Mouse (Mus musculus): ENCODE measurements around the gene Crim1. TPM values are rescaled to one million over a fixed set of nuclear protein-coding genes. Genes with fewer than 3 reads are reported as not detected.
A peak's percentile ranks its signal among the peaks of the same experiment; 100 is the strongest.

Gene Crim1
- total RNA-seq, 2 experiments from 2014 or later = 25.0 to 25.6 TPM

DNA sequence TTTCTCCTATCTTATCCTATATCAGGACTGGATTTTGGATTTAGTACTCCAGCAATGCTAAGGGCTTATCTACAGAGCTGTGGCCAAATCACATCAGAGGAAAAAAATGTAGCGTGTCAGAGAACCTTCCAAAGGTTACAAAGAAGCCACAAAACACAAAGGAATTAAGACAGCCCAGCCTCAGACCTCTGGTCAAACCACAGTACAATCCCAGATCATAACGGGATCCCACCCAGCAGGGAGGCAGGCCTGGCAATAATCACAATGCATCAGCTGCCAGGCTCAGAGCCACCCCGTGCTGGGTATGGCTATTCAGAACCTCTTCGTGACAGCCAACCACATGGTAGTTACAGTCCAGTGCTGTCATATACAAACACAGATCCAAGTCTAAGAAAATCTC lies 201.7 kb downstream of the Crim1 start:
- intact Hi-C loops (cut with DNase I) = no loop called here
- no peak for DNase-seq

DNA sequence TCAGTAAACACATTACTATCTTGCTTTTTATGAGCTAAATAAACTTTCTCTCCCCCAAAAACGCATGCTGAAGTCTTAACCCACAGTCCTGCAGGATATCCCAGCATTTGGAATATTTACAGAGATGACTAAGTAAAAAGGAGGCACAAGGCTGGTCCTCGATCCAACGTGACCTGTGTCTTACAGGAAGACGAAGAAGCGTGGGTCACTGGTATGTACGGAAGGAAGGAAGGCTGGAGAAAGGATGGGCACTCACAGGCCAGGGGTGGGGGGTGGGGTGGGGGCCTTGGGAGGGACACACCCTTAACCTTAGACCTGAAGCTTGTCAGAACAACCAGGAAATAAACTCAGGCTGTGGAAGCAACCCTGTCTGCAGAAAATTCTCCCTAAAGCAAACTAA lies 202.1 kb downstream of the Crim1 start:
- intact Hi-C loops (cut with DNase I) = no loop called here
- no peak for DNase-seq

DNA sequence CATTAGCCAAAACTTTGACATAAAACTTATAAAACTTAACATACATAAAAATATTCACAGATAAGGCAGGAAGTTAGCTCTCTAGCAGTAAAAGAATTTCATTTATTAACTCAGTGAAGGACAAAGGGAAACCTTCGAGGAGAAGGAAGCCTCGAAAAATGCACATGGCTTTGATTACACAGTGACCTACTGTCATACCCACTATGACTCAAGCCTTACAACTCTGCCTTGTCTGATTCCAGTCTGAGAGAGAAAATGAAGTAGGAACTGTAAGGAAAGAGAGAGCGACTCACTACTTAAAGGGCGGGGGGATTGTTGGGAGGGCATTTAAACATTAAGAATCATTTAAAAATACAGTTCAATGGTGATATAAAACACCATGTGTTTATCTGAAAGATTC lies 203.2 kb downstream of the Crim1 start:
- intact Hi-C loops (cut with DNase I) = no loop called here

DNA sequence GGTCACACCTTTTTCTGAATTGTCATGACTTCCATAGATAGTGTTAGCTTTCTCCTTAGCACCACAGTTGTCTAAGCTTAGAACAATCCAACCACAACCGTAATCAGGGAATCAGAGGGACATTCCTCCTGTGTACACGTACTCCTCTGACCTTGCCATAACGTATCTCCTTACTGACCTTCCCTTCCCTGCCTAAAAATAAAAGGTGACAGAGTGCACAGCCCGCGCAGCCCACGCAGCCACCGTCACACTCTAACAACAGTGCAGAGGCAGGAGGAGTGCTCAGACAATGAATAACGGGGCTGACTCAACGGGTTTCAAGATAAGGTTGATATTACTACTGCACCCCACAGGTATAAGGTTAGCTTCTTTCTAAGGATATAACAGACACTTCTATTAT lies 203.8 kb downstream of the Crim1 start:
- no peak for DNase-seq
- intact Hi-C loops (cut with DNase I) = no loop called here

More for the DNA sequence above, 203.2 kb downstream of the Crim1 start:
- DNase-seq = no peak

DNA sequence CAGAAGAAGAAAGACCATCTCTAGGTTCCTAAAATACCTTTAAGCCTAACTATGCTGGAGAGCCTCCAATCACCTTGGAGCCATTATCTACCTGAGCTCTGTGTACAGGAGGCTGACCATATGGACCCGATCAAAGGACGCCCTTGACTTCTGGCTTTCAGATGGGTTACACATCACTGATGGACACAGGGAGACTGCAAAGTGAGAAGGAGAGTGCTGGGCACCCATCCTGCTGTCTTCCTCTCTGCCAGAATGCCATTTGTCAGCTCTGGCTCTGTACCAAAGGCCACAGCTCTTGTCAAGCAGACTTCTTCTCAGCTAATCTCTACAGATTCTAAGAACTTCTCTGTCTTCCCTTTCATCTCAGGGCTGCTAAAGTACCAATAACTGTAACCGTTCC lies 205.3 kb downstream of the Crim1 start:
- intact Hi-C loops (cut with DNase I) = no loop called here
- DNase-seq = peak in 1 of 2 experiments; percentile 32

DNA sequence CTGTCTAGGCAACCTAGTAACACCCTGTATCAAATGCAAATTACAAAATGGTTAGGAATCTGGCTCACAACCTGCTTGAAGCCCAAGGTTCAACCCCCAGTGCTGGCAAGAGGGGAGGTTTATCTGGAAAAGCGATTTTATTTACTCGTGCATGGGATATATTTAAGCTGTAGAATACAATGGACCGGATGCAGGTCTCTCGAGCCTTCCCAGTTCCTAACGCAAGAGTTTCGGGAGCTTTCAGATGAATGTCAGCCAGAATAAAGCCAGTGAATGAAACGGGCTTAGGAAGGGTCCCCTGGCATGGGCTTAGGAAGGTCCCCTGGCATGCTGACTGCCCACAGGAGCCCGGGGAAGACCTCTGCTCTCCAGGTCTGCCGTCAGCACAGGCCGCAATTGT lies 206.8 kb downstream of the Crim1 start:
- intact Hi-C loops (cut with DNase I) = no loop called here
- no peak for DNase-seq

DNA sequence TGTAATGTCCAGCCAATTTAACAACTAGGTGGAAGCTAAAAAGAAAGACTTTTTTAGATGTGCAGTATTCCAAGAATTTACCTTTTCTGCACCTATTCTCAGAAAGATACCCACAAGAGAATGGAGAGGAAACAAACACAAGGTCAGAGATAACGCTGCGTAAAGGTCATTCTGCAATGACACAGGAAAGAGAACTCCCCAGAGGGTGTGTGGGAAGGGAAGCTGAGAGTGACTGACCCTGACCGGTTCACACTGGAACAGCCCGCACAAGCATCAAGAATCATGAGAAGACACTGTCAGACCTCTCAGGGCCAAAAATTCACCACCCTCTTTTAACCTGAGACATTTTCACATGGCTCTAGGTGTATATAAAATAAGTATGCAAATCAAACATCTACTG lies 207.5 kb downstream of the Crim1 start:
- intact Hi-C loops (cut with DNase I) = no loop called here
- DNase-seq = no peak

DNA sequence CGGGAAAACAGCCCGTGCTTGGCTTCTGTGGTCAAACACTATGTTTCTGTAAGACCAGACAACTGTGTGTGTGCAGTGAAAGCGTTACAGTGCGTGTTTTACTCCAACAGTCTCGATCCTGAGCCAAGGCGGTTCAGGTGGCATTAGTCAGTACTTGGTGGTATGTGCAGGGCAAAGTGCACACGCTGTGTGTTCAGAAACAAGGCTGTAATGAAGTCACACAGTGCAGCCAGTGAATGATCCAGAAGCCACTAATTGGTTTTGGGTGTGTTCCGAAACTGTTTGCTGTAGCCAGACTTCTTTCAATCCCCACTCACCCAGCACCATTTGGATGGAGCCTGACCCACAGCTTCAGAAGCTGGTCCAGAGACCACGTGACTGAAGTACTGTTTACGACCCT lies 208.3 kb downstream of the Crim1 start:
- intact Hi-C loops (cut with DNase I) = no loop called here
- no peak for DNase-seq

DNA sequence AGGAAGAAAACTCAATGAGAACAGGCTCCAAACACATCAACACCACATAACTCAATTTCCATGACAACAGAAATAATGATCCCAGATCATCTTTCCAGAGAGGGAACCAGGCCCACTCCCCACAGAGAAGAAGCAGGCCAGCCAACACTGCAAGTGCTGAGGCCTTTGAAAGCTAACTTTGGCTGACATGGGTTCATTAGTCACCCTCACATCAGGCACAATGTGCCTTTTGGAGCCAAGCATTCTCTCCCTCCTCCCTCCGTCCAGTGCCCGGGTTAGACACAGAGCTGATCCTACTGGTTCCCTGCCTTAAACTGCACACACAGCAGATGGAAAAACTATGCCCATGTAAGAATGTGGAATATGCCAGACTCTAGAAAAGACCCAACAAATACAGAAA lies 209.9 kb downstream of the Crim1 start:
- intact Hi-C loops (cut with DNase I) = no loop called here
- DNase-seq = no peak

DNA sequence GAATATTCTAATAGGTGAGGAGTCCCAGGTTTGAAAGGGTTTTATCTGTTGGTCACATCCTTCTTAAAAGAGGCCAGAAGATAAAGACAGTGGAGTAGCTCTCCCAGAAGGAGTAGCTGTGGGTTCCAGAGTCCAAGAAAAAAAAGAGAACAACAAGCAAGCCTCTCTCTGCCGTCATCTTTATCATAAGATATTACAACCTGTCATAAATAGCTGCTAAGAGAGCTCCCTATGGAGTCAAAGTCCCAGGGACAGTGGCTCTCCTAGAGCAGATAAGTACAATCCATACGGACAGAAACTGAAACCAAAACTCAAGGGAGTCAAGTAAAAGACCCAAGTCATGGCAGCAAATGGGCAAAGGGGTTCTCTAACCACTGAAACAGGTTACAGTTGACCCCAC lies 215.2 kb downstream of the Crim1 start:
- no peak for DNase-seq
- intact Hi-C loops (cut with DNase I) = loop anchor here (5.0 kb wide), 1 partner anchor 38 kb away; no protein-coding TSS in a partner anchor

DNA sequence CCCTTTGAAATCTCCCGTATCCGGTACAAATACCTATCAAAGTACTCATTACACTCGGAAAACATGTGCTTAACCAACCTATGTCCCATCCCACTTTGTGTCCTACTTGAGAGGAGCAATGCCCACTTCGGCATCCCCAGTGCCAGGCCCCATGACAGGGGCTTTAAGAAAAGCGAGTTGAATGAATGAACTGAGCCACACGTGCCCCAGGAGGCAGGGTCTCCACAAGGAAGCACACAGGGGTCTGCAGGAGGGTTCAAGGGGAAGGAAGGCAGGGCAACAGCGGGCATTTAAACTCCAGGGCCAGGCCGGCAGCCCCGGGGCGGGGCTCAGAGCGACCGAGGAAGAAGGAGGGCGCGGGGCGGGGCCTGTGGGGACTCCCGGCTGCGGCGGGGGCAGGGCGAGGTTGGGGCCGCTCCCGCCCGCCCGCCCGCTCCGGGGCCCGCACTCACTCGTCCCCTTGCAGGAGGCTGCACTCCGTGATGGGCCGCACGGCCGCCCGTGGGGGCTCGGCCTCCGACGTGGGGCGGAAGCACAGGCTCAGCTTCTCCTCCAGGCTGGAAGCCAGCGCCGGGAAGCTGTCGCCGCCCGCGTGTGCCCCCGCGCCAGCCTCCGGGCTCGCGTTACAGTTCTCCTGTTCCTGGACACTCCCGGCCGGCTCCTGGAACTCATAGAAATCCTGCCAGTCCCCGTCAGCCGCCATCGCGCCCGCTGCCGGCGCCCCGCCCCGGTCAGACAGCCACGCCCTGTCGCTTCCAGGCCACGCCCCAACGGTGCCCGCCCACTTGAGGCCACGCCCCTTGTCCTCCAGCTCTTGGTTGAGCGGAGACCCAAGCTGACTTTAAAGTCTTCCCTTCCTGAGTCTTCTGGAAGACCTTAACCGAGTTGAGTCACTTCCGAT lies 217.6 kb downstream of the Crim1 start, which contains the start of gene Fez2:
Fez2 (minus strand) TSS at position 772 of the 901 bp plus-strand sequence.
- intact Hi-C loops (cut with DNase I) = loop anchor here (5.0 kb wide), 1 partner anchor 40 kb away; no protein-coding TSS in a partner anchor
- DNase-seq = peak; percentile 92 to 97

DNA sequence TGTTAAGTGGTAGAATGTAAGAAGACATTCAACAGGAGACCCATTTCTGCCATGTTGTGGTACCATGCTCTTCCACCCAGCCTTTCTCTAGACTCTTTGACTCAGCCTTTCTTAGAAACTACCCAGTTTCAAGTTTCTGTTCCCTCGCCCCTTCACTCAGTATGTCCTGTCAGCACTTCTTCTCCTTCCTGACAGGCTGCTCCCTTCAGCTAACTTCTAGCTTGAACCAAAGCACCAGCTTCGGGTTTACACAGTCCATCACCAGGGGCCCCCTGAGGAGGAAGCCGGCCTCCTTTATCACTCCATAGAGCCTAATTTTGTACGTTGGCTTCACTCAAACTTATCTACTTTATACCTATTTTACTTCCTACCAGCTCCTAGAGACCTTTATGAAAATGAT lies 219.2 kb downstream of the Crim1 start:
- intact Hi-C loops (cut with DNase I) = loop anchor here (5.0 kb wide), 1 partner anchor 42 kb away; no protein-coding TSS in a partner anchor

DNA sequence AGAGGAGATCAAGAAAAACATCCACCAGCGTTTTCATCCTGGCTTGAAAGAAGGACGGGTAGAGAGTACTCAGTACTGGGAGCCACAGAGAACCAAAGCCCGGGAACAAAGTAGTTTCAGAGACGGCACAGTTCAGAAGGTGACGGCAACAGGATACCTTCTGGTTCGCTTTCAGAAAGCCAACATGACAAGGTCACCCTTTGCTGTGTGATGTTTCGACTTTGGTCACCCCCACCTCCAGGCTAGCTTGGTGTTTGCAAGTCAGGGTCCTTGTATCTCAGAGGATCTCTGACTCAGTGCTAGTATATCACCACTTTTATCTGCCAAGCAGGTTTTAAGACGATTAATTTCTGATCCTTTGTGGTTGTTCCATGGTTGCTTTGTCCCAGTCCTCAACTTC lies 225.0 kb downstream of the Crim1 start:
- intact Hi-C loops (cut with DNase I) = no loop called here
- no peak for DNase-seq

More for the DNA sequence above, 219.2 kb downstream of the Crim1 start:
- DNase-seq = no peak

Small RNA genes within 50 kb of the gene (microRNA-seq; reads per million reads assigned to microRNA genes)
- gene Gm25069 = 0 reads per million in 2 experiments

Other genes with a start within 250 kb of the Crim1 start
- 10 to 100 TPM; 52.8 to 64.7 TPM for gene Fez2, start 217.9 kb downstream of the Crim1 start, total RNA-seq (2021)

Data from gastrocnemius, postnatal 36 days (tissue).